Mouse (Mus musculus) naive thymus-derived CD4-positive, alpha-beta T cell, adult 2 months (primary cell): ENCODE measurements at regions not wholly inside any gene's neighbourhood (a gene's known extent, or its start where the extent isn't known, plus 50 kb on each side); places are given as distances from the start of the nearest gene placed in this dataset.

Experiments
- DNase-seq: peaks from one replicate; pipeline ENCODE4 v3.0.0-alpha.2; 2011; ENCODE audit warnings: low read depth

DNA sequence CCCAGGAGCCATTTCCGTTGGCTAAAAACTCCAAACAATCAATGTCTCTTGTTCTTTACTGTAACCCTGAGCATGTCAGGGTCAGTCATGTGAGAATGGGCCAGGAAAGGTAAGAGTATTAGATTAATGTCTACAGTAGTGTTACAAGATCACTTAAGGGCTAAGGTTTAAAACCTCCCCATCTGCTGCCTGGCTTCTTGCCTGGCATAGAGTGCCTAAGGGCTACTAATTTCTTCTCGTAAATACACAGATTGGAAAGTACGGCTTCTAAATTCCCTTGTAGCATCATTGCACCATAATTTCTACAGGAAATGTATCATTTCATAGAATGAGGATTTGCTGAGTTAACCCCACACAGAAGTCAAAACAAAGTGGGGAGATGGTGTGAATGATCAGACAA, 281.0 kb downstream of the Col12a1 start:
- DNase-seq, result no peak

GRCm38 (mm10) chr9:79439233-79439960, 279.2 kb downstream of the Col12a1 start:
- DNase-seq, result no peak

GRCm38 (mm10) chr9:79455226-79455625, 263.4 kb downstream of the Col12a1 start:
- DNase-seq, result no peak

GRCm38 (mm10) chr9:79479118-79479517, 239.5 kb downstream of the Col12a1 start:
- DNase-seq, result no peak

- no peak for DNase-seq
Measured at GRCm38 (mm10) chr9:79500253-79500652, 218.4 kb downstream of the Col12a1 start.

- no peak for DNase-seq
Measured at GRCm38 (mm10) chr9:79502034-79502433, 216.6 kb downstream of the Col12a1 start.

DNA sequence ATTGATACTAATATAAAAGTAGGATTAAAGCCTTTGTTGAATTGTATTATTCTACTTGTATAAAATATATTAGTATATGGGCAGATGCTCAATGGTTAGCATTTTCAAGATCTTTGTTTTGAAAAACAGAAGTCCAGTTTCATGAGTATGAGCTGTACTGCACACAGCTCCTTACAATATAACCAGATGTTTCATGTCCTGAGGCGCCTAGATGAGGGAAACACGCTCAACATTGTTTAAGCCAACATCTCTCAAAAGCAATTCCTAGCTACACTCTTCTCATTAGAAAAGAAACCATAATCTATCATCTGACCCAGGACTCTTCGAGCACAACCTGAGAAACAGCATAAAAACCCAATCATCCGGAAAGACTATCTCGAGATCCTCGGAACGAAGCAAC, 202.2 kb downstream of the Col12a1 start:
- DNase-seq, result no peak

GRCm38 (mm10) chr9:79517461-79517860, 201.2 kb downstream of the Col12a1 start:
- no peak for DNase-seq

DNA sequence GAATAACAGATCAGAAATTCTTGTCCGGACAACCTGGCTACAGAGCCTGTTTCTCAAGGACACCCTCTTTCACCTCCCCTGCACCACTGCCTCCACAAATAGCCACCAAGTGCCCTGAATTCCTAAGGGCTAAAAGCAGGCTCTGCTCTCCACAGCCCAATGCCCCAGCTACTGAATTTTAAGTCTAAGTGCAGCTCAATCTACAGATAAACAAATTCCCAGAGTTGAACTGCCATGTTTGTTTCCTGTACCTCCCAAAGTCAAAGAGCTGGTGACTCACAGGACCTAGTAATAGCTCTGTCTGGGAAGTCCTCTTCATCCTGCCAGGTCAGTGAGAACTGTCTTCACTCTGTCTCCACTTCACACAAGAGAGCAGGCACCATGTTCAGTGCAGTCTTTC, 200.0 kb downstream of the Col12a1 start:
- no peak for DNase-seq

DNA sequence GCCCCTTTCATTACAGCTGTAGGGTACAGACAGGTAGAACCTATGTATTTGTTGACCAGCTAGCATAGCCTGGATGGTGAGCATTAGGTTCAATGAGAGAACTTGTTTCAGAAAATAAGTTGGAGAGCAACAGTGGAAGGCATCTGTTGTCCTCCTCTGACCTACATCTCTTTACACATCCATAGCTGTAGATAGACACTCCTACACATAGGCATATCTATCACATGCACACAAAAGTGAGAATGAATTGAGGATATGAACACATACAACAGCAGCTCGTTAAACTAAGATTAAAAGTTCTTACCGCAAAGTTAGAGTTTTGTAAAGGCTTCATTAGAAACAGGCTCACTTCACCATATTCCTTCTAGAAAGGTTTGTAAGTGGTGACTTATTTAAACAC, 198.1 kb downstream of the Col12a1 start:
- DNase-seq, result no peak

- DNase-seq, result no peak
Measured at GRCm38 (mm10) chr9:79523054-79523453, 195.6 kb downstream of the Col12a1 start.

DNA sequence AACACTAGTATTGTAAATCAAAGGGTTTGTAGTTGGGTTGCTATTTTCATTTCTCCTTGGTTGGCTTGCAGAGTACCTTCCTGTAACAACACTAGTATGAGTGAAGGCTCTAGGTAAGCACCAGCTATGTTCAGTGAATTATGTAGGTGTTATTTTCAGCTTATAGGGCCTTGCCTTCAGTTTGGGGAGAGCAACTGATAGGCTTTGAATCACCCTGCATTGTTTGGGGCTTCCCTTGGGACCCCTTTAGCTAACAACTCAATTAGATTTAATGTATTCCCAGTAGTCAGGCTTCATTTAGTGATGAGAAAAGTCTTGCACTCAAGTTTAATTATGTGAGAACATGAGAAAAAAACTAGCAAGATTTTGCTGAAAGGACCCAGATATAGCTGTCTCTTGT, 193.6 kb downstream of the Col12a1 start:
- DNase-seq, result no peak

- no peak for DNase-seq
Measured at GRCm38 (mm10) chr9:79526390-79526789, 192.2 kb downstream of the Col12a1 start.

DNA sequence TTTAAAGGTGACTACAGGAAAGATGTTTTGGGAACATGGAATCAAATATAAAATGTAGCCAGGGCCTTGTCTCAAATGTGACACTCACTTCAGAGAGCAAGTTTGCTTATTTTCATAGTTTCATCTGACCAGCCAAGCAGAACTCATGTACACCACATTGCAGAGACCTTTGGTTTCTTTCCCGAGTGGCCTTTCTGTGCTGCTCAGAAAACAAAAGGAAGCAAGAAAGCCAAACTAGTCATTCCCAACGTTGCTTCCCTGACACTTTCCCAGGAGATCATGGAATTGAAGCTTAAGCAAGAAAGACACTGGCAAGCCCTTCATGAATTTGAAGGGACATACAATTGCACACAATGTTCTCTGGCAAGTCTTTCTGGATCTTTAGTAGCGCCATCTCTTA, 191.3 kb downstream of the Col12a1 start:
- no peak for DNase-seq
